Mouse (Mus musculus): Measurements from ENCODE around the gene 4930595D18Rik.

The 4930595D18Rik gene

GRCm38 (mm10) chr12:111165831-111166591 lies 18.3 kb downstream of the 4930595D18Rik start, which contains the start of gene Traf3:
TSS of gene Traf3 (plus strand) at chr12:111166370.
- peak; percentile 50 to 65 for DNase-seq (ENCODE audit: low spot score in 2 of 2)

GRCm38 (mm10) chr12:111165146-111165812 lies 19.0 kb downstream of the 4930595D18Rik start:
- no peak for DNase-seq (ENCODE audit: low spot score in 2 of 2)

GRCm38 (mm10) chr12:111164310-111164751 lies 20.0 kb downstream of the 4930595D18Rik start:
- peak; percentile 71 to 77 for DNase-seq (ENCODE audit: low spot score in 2 of 2)

GRCm38 (mm10) chr12:111162312-111163061 lies 21.8 kb downstream of the 4930595D18Rik start:
- DNase-seq (ENCODE audit: low spot score in 2 of 2), result no peak

GRCm38 (mm10) chr12:111161943-111162311 lies 22.4 kb downstream of the 4930595D18Rik start:
- no peak for DNase-seq (ENCODE audit: low spot score in 2 of 2)

GRCm38 (mm10) chr12:111160871-111161270 lies 23.4 kb downstream of the 4930595D18Rik start:
- DNase-seq (ENCODE audit: low spot score in 2 of 2), result no peak

- DNase-seq (ENCODE audit: low spot score in 2 of 2), result peak in 1 of 2 experiments; percentile 24
These were observed 24.4 kb downstream of the 4930595D18Rik start for GRCm38 (mm10) chr12:111159659-111160428.

- no peak for DNase-seq (ENCODE audit: low spot score in 2 of 2)
These were observed 28.5 kb downstream of the 4930595D18Rik start for GRCm38 (mm10) chr12:111155756-111156155.

- no peak for DNase-seq (ENCODE audit: low spot score in 2 of 2)
These were observed 29.6 kb downstream of the 4930595D18Rik start for GRCm38 (mm10) chr12:111154641-111155040.

GRCm38 (mm10) chr12:111153946-111154345 lies 30.3 kb downstream of the 4930595D18Rik start:
- DNase-seq (ENCODE audit: low spot score in 2 of 2), result no peak

GRCm38 (mm10) chr12:111152981-111153710 lies 31.1 kb downstream of the 4930595D18Rik start:
- DNase-seq (ENCODE audit: low spot score in 2 of 2), result no peak

GRCm38 (mm10) chr12:111152579-111152978 lies 31.7 kb downstream of the 4930595D18Rik start:
- DNase-seq (ENCODE audit: low spot score in 2 of 2), result no peak

GRCm38 (mm10) chr12:111151422-111152156 lies 32.7 kb downstream of the 4930595D18Rik start:
- no peak for DNase-seq (ENCODE audit: low spot score in 2 of 2)

GRCm38 (mm10) chr12:111150236-111150596 lies 34.1 kb downstream of the 4930595D18Rik start:
- no peak for DNase-seq (ENCODE audit: low spot score in 2 of 2)

- no peak for DNase-seq (ENCODE audit: low spot score in 2 of 2)
These were observed 34.6 kb downstream of the 4930595D18Rik start for GRCm38 (mm10) chr12:111149495-111150235.

- peak in 1 of 2 experiments; percentile 14 for DNase-seq (ENCODE audit: low spot score in 2 of 2)
These were observed 39.0 kb downstream of the 4930595D18Rik start for GRCm38 (mm10) chr12:111145269-111145668.

- no peak for DNase-seq (ENCODE audit: low spot score in 2 of 2)
These were observed 39.7 kb downstream of the 4930595D18Rik start for GRCm38 (mm10) chr12:111144598-111144997.

- no peak for DNase-seq (ENCODE audit: low spot score in 2 of 2)
These were observed 40.7 kb downstream of the 4930595D18Rik start for GRCm38 (mm10) chr12:111143509-111144063.

GRCm38 (mm10) chr12:111143005-111143508 lies 41.2 kb downstream of the 4930595D18Rik start:
- no peak for DNase-seq (ENCODE audit: low spot score in 2 of 2)
